Mouse (Mus musculus): ENCODE results near the gene Celf2.

DNA sequence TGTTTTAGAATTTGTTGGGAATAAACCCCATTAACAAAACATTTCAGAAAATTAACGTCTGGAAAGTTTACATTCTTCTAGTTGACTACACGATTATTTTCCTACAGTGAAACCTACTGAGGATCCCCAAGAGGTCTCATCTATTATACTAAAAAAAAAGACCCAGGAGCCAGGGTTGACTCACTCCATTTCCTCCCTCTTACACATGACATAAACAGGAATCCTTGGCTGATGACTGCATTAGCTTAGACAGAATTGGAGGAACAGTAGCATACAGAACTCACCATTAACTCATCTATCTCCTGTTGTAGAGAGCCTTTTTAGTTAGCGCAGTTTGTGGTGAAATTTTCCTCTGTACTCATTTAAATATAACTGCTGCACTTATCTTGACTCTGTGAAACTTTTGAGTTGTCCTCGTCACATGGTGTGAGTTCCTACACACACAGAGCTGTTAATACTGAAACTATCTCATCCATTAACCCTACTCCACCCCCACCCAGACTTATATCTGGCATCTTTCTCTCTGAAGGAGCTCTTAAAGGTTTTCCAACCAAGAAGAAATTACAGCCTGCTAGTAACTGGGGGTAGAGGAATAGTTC is 813.9 kb downstream of the Celf2 start:
- TF ChIP-seq CHD2 (IDR thresholded peaks at IDR 0.05; ENCODE audit: low read depth, low read length), result no peak
- no peak for TF ChIP-seq ZC3H11A (IDR thresholded peaks at IDR 0.05; ENCODE audit: borderline replicate concordance, low read depth, low read length)
- TF ChIP-seq MAFK (IDR thresholded peaks at IDR 0.05; ENCODE audit: insufficient read depth, low read depth, low read length), result no peak
- no peak for TF ChIP-seq ZNF384 (IDR thresholded peaks at IDR 0.05; ENCODE audit: low read depth, low read length)

Data from ES-E14 (cell line).